Mouse (Mus musculus) embryonic facial prominence, embryonic 14.5 days (tissue): ENCODE data around the gene Slc24a3. TPM values are rescaled to one million over a fixed set of nuclear protein-coding genes. Genes with fewer than 3 reads are reported as not detected.

Experiments used
- ATAC-seq: fragments of 200-750 bp; cut with Nextera tagmentation; 2 replicates; pipeline ENCODE4 v1.8.0; 2017; ENCODE audit warnings: low read depth, moderate number of reproducible peaks, moderate TSS enrichment
- DNase-seq: peaks from one replicate; pipeline ENCODE4 v3.0.0-alpha.2; 2015; ENCODE audit warnings: low spot score
- H3K27ac ChIP-seq: fragments of 300-500 bp; sonication (generic); replicated peaks from 2 replicates; pipeline ENCODE4 v1.5.1; 2014; ENCODE audit warnings: low read depth, mild to moderate bottlenecking, low read length, moderate library complexity
- H3K27me3 ChIP-seq: fragments of 300-500 bp; sonication (generic); replicated peaks from 2 replicates; pipeline ENCODE4 v1.6.1; 2014; ENCODE audit warnings: low read length; ENCODE audit not compliant: control insufficient read depth, insufficient read depth
- H3K36me3 ChIP-seq: fragments of 300-500 bp; sonication (generic); 2 replicates; pipeline ENCODE4 v1.6.1; 2014; ENCODE audit warnings: low read length, mixed read lengths; ENCODE audit not compliant: control insufficient read depth, insufficient read depth
- H3K4me1 ChIP-seq: fragments of 300-500 bp; sonication (generic); 2 replicates; pipeline ENCODE4 v1.6.1; 2014; ENCODE audit warnings: antibody characterized with exemption, low read length; ENCODE audit not compliant: control insufficient read depth, insufficient read depth
- H3K4me2 ChIP-seq: fragments of 300-500 bp; sonication (generic); 2 replicates; pipeline ENCODE4 v1.6.1; 2014; ENCODE audit warnings: low read depth, mild to moderate bottlenecking, low read length, moderate library complexity, mixed read lengths
- H3K4me3 ChIP-seq: fragments of 300-500 bp; sonication (generic); 2 replicates; pipeline ENCODE4 v1.5.1; 2014; ENCODE audit warnings: low read depth, mild to moderate bottlenecking, low read length
- H3K9ac ChIP-seq: fragments of 300-500 bp; sonication (generic); 2 replicates; pipeline ENCODE4 v1.6.1; 2014; ENCODE audit warnings: low read depth, mild to moderate bottlenecking, low read length, moderate library complexity, mixed read lengths
- H3K9me3 ChIP-seq: fragments of 300-500 bp; sonication (generic); 2 replicates; pipeline ENCODE4 v1.6.1; 2016; ENCODE audit warnings: low read length; ENCODE audit not compliant: control insufficient read depth
- WGBS: fragments of 180-500 bp; shearing (Covaris S2); extraction: QIAGEN DNeasy Blood & Tissue Kit; methylation state at CpG from one replicate; pipeline ENCODE4 v1.1.7; 2014; 5-methylcytosine and 5-hydroxymethylcytosine counted together
- polyA plus RNA-seq: library from polyadenylated mRNA; unstranded; fragments of >200 nt; fragmentation: Nextera tagmentation; extraction: Ambion mirVana; gene quantifications from 2 replicates; pipeline ENCODE4 v1.2.1, GENCODE M21; 2014

Slc24a3 gene
- polyA plus RNA-seq, 1 experiment from 2014 or later = 6.4 TPM

GRCm38 (mm10) chr2:145175036-145175435 is 7.5 kb downstream of the Slc24a3 start:
- Histone ChIP-seq H3K27me3 (no peaks in the 10 kb centered on the region), H3K4me1 (no peaks in the 10 kb centered on the region), H3K4me2 (no peak overlapping the region), H3K4me3 (no peak overlapping the region), H3K27ac (no peak overlapping the region), H3K9me3 (no peaks in the 10 kb centered on the region), H3K9ac (no peak overlapping the region), H3K36me3 (no peaks in the 10 kb centered on the region)
- no peak for ATAC-seq
- DNase-seq = no peak
- 91% methylated on average over 7 of the region's 7 CpGs for WGBS

GRCm38 (mm10) chr2:145182410-145182809 is 14.9 kb downstream of the Slc24a3 start:
- Histone ChIP-seq H3K4me1 (no peaks in the 10 kb centered on the region), H3K4me3 (no peak overlapping the region), H3K27me3 (no peaks in the 10 kb centered on the region), H3K4me2 (no peak overlapping the region), H3K27ac (no peak overlapping the region), H3K9me3 (no peaks in the 10 kb centered on the region), H3K9ac (no peak overlapping the region), H3K36me3 (no peaks in the 10 kb centered on the region)
- 68% methylated on average over 8 of the region's 8 CpGs for WGBS
- ATAC-seq = no peak
- DNase-seq = no peak

GRCm38 (mm10) chr2:145188828-145189227 is 21.3 kb downstream of the Slc24a3 start:
- ATAC-seq = no peak
- no peak for DNase-seq
- Histone ChIP-seq H3K9me3 (no peaks in the 10 kb centered on the region), H3K27ac (no peak overlapping the region), H3K4me2 (no peak overlapping the region), H3K4me3 (no peak overlapping the region), H3K27me3 (no peaks in the 10 kb centered on the region), H3K4me1 (no peaks in the 10 kb centered on the region), H3K36me3 (no peaks in the 10 kb centered on the region), H3K9ac (no peak overlapping the region)
- WGBS = 75% methylated on average over 2 of the region's 2 CpGs

- Histone ChIP-seq H3K4me1 (no peaks in the 10 kb centered on the region), H3K27me3 (no peaks in the 10 kb centered on the region), H3K27ac (no peak overlapping the region), H3K4me3 (no peak overlapping the region), H3K4me2 (no peak overlapping the region), H3K9ac (no peak overlapping the region), H3K9me3 (no peaks in the 10 kb centered on the region), H3K36me3 (no peaks in the 10 kb centered on the region)
- WGBS = 66% methylated on average over 3 of the region's 3 CpGs
- no peak for DNase-seq
- no peak for ATAC-seq
Observed at GRCm38 (mm10) chr2:145196043-145196442, 28.5 kb downstream of the Slc24a3 start.

GRCm38 (mm10) chr2:145196501-145197042 is 29.0 kb downstream of the Slc24a3 start:
- DNase-seq (no peak), ATAC-seq (no peak)
- no peaks in the 10 kb centered on the region for H3K9me3 ChIP-seq
- H3K27me3 ChIP-seq = no peaks in the 10 kb centered on the region
- no peak overlapping the region for H3K9ac ChIP-seq
- no peak overlapping the region for H3K4me2 ChIP-seq
- H3K4me1 ChIP-seq = no peaks in the 10 kb centered on the region
- no peak overlapping the region for H3K4me3 ChIP-seq
- WGBS = 88% methylated on average over 7 of the region's 7 CpGs
- no peaks in the 10 kb centered on the region for H3K36me3 ChIP-seq
- no peak overlapping the region for H3K27ac ChIP-seq

- 78% methylated on average over 4 of the region's 4 CpGs for WGBS
- H3K4me2 ChIP-seq = no peak overlapping the region
- H3K9me3 ChIP-seq = no peaks in the 10 kb centered on the region
- no peaks in the 10 kb centered on the region for H3K36me3 ChIP-seq
- no peak for DNase-seq
- H3K9ac ChIP-seq = no peak overlapping the region
- H3K27me3 ChIP-seq = no peaks in the 10 kb centered on the region
- no peak overlapping the region for H3K27ac ChIP-seq
- H3K4me1 ChIP-seq = no peaks in the 10 kb centered on the region
- no peak for ATAC-seq
- H3K4me3 ChIP-seq = no peak overlapping the region
Observed at GRCm38 (mm10) chr2:145197076-145197475, 29.5 kb downstream of the Slc24a3 start.

- Histone ChIP-seq H3K4me1 (no peaks in the 10 kb centered on the region), H3K4me3 (no peak overlapping the region), H3K9me3 (no peaks in the 10 kb centered on the region; the same call in 1 of the 2 replicates), H3K4me2 (no peak overlapping the region), H3K36me3 (no peaks in the 10 kb centered on the region), H3K27me3 (no peaks in the 10 kb centered on the region), H3K9ac (no peak overlapping the region), H3K27ac (no peak overlapping the region)
- no peak for ATAC-seq
- 96% methylated on average over 11 of the region's 11 CpGs for WGBS
- no peak for DNase-seq
Observed at GRCm38 (mm10) chr2:145213587-145213986, 46.0 kb downstream of the Slc24a3 start.

- WGBS = 62% methylated on average over 8 of the region's 8 CpGs
- H3K9me3 ChIP-seq = no peaks in the 10 kb centered on the region; the same call in 1 of the 2 replicates
- H3K27ac ChIP-seq = no peak overlapping the region
- H3K4me3 ChIP-seq = no peak overlapping the region
- H3K9ac ChIP-seq = no peak overlapping the region
- no peaks in the 10 kb centered on the region for H3K27me3 ChIP-seq
- ATAC-seq (no peak), DNase-seq (no peak)
- no peaks in the 10 kb centered on the region for H3K4me1 ChIP-seq
- no peaks in the 10 kb centered on the region for H3K36me3 ChIP-seq
- no peak overlapping the region for H3K4me2 ChIP-seq
Observed at GRCm38 (mm10) chr2:145214086-145214831, 46.7 kb downstream of the Slc24a3 start.

- 81% methylated on average over 2 of the region's 2 CpGs for WGBS
- H3K27me3 ChIP-seq = no peaks in the 10 kb centered on the region
- no peak overlapping the region for H3K4me2 ChIP-seq
- H3K27ac ChIP-seq = no peak overlapping the region
- no peak overlapping the region for H3K4me3 ChIP-seq
- H3K4me1 ChIP-seq = no peaks in the 10 kb centered on the region
- DNase-seq (no peak), ATAC-seq (no peak)
- H3K9ac ChIP-seq = no peak overlapping the region
- H3K36me3 ChIP-seq = no peaks in the 10 kb centered on the region
- H3K9me3 ChIP-seq = no peaks in the 10 kb centered on the region; the same call in 1 of the 2 replicates
Observed at GRCm38 (mm10) chr2:145216580-145216979, 49.0 kb downstream of the Slc24a3 start.
